Mouse (Mus musculus) heart, adult 9 months (tissue): ENCODE results near the gene Treml4.

Experiments
- DNase-seq, 2 experiments: peaks; one replicate each; pipeline ENCODE4 v3.0.0; 2022; ENCODE audit warnings: low spot score in 2 of 2

Gene Treml4

DNA sequence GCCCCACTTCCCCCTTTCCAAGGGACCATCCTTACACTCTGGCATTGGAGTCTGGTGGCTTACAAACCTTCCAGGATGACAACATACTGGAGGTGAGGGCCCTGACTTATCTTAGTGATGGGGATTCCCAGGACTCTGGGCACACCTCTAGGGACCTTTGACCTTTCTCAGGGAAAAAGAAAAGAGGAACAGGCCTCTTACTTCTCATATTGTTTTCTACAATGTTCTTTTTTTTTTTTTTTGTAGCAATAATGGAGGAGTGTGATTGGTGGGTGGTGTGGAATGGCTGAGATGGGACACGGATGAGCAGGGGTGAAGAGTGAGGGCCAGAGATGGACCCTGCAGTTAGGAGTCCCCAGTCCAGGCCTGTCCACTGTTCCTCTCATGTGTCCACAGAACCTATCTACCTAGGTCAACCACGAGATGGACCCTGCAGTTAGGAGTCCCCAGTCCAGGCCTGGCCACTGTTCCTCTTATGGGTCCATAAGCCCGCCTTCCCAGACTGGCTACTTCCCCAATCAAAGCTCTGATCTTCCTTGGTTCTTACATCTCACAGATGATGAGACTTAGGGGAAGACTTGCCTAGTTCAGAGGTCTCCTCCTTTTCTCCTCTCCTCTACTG lies at the start of gene Treml4:
Gene Treml4 (plus strand): TSS at position 555 of the 622 bp plus-strand sequence.
- DNase-seq, result no peak

GRCm38 (mm10) chr17:48215429-48215828 lies 48.7 kb upstream of the Treml4 start:
- DNase-seq, result no peak

DNA sequence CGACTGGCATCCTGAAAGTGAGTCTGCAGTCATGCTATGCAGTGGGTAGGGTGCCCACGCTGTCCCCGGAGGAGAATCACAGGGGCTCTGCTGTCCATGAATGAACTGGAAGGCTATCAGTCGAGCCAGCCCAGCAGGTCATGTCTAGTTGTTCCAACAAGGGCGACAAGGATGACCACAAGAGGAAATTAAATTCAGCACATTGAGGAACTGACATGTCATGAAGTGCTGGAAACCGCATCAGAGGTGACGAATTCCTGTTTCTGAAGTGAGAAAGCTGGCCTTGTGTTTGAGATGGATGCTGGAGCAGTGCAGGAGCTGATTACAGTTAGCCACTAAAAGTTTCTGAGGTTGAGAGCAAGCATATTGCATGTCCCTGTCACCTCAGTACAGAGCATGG lies 33.4 kb upstream of the Treml4 start:
- DNase-seq, result no peak

DNA sequence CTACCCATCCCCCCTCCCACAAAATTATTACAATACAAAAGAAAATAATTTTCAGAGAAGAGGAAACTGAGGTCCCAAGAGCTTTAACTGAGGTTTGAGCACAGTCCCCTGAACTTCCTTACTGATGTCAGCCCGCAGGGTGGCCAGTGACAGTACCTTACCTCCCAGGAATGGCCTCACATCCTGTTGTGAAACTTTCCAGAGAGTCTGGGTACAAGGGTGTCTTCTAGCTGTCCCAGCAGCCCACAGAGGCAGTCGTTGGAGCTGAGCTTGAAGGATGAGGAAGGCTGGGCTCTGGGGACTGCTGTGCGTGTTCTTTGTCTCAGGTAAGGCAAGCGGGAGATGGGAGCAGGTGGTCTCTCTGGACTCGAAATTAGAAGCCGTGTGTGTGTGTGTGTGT lies 31.6 kb upstream of the Treml4 start, which contains the start of gene Trem1:
Gene Trem1 (plus strand): TSS at position 251 of the 400 bp plus-strand sequence.
- DNase-seq, result no peak

- no peak for DNase-seq
These were observed 30.3 kb upstream of the Treml4 start for GRCm38 (mm10) chr17:48233789-48234188.

DNA sequence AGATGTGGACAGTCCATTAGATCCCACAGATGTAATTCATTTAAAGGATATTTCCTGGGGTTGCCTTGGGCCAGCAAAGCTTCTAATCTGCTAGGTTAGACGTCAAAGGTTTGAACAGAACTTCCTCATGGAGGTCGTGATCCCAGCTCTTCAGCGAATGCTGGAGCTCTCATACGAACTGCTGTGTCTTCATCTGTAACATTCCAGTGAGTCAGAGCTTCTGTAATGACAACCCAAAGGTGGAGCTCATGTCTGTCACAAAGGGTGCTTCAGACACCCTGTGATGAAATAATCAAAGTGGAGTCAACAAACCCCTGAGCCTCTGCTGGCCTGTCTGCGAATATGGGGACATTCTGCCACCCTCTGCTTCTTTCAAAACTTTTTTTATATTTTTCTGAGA lies 29.5 kb upstream of the Treml4 start:
- DNase-seq, result no peak

DNA sequence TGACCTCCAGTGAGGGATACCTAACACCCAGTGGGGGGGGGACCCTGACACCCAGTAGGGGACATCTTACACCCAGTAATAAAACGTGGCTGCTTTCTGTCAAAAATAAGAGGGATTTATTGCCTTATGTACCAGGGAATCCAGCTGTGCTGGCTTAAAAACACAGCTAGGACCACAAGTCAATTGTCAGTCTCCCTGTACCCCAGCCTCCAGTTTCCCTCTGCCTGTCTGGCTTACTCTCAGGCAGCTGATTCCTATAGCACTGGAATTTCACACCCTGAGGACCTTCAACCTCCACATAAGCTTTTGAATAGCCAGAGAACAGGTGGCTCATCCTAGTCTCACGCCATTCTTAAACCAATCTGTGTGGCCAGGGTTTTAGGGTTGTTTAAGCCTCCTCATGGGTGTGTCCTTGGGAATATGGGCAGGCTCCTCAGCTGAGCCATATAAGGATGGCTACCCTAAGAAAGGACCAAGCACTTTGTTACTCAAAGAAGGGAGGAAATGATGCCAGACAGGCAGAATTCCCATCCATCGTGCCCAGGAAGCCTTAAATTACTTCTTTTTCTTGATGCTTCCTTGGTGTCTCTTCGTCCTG lies 28.2 kb upstream of the Treml4 start:
- no peak for DNase-seq

DNA sequence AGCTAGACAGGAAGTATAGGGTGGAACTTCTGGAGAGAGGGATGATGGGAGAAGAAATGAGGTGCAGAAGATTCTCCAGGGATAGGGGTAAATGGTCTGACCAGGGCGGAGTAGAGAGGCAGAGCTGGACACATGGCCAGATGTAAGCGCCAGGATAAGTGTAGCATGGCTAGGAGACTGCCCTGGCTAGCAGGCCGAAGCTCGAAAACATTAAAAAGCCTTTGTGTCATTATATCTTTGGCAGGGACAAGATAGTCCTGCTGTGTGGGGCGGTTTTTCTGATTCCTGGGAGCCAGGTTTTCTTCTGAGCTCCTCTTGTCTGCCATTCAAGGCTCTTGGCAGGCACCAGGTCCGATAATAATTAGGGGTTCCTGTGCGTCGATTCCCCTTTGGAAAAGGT lies 26.5 kb upstream of the Treml4 start:
- no peak for DNase-seq

DNA sequence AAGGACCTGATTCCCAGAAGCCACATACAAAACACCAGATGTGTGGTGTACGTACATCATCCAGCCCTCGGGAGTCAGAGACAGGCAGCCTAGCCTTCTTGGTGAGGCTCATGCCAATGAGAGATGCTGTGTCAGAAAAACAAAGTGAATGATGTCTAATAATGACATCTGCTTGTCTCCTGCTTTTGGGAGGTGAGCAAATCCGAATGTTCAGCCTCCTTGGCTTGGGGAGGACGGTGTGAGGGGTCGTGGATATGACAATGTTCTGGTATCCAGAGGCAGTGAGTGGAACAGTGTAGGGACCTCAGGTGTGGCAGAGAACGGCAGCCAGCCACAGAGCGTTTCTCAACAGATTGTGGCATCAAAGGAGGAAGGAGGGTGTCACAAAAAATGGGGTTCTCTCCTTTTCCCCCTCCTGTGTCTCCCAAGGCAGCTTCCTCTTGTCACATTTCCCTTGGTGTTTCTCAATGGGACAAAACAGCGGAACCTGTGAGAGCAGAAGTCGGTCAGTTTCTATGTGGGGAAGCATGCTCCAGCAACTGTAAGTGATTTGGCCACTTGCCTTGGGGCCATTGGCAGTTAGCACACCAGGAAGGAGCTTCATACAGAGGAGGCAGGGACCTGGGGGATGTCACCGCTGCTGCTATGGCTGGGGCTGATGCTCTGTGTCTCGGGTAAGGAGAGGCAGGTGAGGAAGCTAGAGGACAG lies 16.7 kb upstream of the Treml4 start, which contains the start of gene Trem3:
Gene Trem3 (plus strand): TSS at position 557 of the 708 bp plus-strand sequence.
- DNase-seq, result peak in 1 of 2 experiments; percentile 4

DNA sequence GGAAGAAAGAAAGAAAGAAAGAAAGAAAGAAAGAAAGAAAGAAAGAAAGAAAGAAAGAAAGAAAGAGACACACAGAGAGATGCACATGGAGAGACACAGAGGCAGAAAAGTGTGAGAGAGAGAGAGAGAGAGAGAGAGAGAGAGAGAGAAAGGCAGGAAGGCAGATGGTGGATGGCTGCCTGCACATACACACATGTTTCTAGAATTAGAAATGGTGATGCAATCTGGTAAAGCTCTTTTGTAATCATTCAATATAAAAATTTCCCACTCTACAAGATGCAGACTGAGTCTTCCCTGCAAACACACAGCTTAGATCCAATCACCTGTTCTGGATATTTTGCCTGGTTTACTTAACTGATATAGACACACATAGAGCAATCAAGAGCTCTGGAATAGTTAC lies 15.1 kb upstream of the Treml4 start:
- DNase-seq, result no peak

- no peak for DNase-seq
These were observed 14.6 kb upstream of the Treml4 start for GRCm38 (mm10) chr17:48249501-48249900.

DNA sequence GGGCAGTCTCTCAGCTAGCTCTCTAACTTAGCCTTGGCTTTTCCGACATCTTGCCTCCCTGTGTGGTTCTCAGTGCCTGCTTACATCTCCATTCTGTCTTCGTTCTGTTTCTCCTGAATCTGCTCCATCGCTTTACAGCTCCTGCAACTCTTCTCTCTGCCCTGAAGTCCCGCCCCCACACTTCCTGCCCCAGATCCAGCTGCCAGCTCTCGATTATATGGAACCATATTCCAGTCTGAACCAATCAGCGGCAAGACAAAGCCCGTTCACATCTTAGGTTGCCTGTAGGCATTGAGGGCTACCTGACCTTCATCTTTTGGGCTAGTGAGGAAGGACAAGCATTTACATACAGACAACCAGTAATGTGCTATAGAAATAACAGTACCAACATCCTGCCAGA lies 13.5 kb upstream of the Treml4 start:
- DNase-seq, result no peak

DNA sequence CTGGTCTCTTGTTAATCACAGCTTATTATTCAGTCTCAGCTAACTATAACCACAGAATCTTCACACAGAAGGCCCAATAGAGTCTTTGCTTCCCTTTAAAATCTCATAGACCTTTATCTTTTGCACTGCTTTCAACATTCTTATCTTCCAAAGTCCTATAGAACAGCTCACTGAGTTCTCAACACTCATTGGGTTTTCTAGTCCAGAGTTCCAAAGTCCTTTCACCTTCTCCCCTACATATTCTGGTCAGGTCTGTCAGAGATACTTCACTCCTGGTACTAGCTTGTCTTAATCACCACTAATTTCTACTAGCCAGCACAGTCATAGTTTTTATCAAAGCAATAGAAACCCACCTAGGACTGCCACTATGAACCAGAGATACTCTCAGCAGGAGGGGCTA lies 7.5 kb upstream of the Treml4 start:
- DNase-seq, result no peak

DNA sequence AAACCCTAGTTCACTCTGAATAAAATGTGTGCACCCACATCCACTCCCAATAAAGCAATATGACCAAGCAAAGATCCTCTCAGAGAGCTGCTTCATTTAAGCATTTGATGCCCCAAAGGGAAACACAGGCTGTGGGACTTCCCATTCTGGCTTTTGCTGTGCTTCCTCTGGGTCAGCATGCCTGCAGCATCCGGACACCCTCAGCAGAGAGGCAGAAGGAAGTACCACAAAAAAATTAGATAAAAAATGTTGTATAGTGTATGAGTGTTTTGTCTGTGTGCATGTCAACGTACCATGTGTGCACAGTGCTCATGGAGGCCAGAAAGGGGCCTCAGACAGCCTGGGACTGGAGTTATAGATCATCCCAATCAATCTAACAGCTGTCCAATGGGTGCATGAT lies 2.2 kb upstream of the Treml4 start:
- DNase-seq, result no peak

DNA sequence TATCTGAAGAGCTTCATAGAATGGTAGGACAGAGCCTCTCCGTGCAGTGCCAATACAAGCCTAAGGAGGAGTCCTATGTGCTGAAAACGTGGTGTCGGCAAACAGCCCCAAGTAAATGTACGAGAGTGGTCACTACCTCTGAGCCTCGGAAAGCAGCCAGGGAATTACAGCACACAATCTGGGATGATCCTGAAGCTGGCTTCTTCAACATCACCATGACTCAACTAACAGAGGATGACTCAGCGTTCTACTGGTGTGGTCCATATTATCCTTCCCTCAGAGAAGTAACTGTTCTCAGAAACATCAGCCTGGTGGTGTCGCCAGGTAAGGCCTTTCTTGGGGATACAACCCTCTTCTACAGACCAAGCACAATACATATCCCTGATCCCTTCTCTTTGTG lies 567 bp downstream of the Treml4 start:
- DNase-seq, result no peak

DNA sequence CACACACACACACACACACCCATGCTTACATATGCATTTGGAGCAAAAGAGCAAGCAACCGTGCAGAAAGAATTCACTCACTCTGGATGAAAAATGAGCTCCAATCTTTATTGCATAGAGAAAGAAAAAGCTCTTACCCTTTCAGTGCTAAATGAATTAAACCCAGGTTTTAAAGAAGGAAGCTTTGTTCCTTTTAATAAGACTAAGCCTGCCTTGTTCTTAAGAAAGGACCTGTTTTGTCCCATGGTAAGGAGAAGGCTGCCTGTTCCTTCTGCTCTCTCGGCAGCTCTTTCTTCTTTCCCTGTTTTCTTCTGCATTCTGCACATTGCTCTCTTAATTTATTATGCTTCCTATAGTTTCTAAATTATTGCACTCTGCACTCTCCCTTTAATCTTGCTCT lies 2.0 kb downstream of the Treml4 start:
- no peak for DNase-seq

- no peak for DNase-seq
These were observed 2.7 kb downstream of the Treml4 start for GRCm38 (mm10) chr17:48266610-48267304.

GRCm38 (mm10) chr17:48267591-48267990 lies 3.5 kb downstream of the Treml4 start:
- no peak for DNase-seq

GRCm38 (mm10) chr17:48268276-48268675 lies 4.2 kb downstream of the Treml4 start:
- DNase-seq, result no peak

GRCm38 (mm10) chr17:48269833-48270232 lies 5.7 kb downstream of the Treml4 start:
- DNase-seq, result no peak

GRCm38 (mm10) chr17:48272158-48272557 lies 8.1 kb downstream of the Treml4 start:
- DNase-seq, result no peak

DNA sequence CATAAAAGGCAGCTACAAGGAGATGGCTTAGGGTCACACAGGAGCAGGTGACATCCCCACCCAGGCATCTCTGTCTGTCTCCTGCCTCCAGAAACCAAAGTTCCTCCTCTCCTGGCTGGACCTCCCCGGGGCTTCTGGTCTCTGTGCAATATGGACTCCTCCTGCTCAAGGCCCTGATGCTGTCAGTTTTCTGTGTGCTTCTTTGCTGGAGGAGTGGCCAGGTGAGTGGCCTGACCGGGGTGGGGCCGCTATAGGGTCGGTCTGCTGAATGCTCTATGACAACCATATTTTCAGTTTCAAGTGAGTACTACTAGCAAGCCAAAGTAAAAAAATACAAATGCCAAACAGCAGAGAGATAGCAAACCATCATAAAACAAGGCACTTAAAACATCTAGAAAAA lies 8.5 kb downstream of the Treml4 start:
- no peak for DNase-seq
